Mouse (Mus musculus): ENCODE results near the gene Col25a1. TPM values are rescaled to one million over a fixed set of nuclear protein-coding genes. Genes with fewer than 3 reads are reported as not detected.

Gene Col25a1
- total RNA-seq, 1 experiment from 2014 or later = 0.15 TPM

DNA sequence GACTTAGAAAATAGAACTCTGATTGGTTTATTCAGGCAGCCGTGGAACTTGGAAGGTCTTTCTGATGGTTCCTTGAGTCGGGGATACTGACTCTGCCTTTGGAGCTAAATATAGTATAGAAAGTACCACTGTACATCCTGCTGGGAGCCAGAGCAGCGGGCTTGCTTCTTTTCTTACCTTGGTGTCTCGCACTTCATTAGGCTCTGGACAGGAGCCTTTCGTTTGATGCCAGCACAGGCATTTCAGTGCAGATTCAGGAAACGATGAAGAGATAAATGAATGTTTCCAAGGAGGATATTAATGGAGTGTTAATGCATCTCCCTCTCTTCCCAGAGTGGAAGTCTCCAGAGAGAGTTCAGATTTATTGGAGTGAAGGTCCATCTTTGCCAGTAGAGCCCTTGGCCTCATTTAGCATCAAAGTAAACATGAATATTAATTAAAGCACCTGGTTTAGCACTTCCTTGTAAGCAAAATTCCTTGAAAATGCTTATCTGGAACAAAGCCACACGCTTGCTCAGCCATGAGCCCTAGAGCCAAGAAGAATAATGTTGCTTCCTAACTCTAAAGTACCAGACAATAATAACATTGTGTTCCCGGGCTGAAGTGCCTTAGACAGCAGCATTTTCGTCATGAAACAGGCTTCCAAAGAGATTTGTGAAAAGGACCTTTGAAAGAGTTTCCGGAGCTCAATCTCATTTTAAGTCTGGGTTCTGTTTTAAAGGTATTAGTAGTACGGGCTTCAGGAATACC lies 151.9 kb downstream of the Col25a1 start:
- no peak for ATAC-seq (replicated peaks in 1 of 2; ENCODE audit: insufficient read depth in 1 of 2, low FRiP score in 2 of 2, low TSS enrichment in 1 of 2, low read depth in 1 of 2, poor library complexity in 2 of 2, severe bottlenecking in 2 of 2)

DNA sequence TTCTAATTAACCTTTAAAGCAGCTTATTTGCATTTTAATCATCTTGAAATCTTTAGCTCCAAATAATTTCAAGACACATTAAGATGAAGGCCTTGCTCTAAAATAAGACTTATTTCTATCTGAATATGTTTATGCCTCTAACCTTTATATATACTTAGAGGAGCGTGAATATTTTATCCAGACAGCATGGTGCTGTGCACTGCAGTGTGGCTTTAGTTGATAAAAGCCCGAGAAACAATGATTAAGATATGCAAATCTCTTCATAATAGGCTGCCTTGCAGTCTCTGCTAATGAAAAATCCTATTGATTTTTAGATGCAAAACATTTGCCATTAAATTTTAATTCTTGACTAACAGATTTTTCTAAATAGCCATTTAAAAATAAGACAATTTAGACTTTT lies 156.8 kb downstream of the Col25a1 start:
- no peak for ATAC-seq (replicated peaks in 1 of 2; ENCODE audit: insufficient read depth in 1 of 2, low FRiP score in 2 of 2, low TSS enrichment in 1 of 2, low read depth in 1 of 2, poor library complexity in 2 of 2, severe bottlenecking in 2 of 2)

DNA sequence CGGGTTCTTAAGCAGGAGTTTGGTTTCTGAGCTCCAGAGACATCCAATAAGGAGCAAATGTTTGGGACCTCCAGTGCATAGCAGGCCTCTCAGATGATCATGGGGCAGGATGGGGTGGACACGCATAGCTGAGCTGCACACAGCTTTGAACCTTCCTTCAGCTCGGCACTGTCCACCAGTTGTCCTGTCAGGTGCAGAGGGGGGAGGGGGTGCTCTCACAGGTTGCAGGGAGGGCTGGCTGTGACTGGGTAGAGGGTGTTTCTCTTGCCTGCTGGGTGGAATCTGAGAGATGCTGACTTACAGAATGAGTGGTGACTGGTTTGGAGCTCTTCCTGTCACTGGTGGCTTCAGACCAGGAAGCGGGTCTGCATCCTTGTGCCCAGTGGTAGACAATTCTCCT lies 157.5 kb downstream of the Col25a1 start:
- ATAC-seq (replicated peaks in 1 of 2; ENCODE audit: insufficient read depth in 1 of 2, low FRiP score in 2 of 2, low TSS enrichment in 1 of 2, low read depth in 1 of 2, poor library complexity in 2 of 2, severe bottlenecking in 2 of 2) = no peak

DNA sequence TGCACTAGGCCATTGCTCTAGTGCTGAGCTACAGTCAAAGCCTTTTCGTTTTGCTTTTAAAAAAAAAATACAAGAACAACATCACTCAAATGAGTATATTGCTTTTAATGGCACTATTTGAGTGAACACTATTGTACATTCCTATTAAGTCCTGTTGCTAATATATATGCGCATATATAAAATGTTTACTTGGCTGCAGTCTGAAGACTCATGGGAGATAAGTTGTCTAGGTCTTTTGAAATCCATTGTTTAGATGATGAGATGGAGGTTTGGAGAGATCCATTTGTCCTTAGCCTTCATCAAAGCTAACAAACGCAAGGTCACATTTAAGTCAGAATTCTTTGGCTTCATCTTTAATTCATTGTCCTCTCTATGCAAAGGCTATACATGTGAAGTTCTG lies 157.9 kb downstream of the Col25a1 start:
- ATAC-seq (replicated peaks in 1 of 2; ENCODE audit: insufficient read depth in 1 of 2, low FRiP score in 2 of 2, low TSS enrichment in 1 of 2, low read depth in 1 of 2, poor library complexity in 2 of 2, severe bottlenecking in 2 of 2) = no peak

DNA sequence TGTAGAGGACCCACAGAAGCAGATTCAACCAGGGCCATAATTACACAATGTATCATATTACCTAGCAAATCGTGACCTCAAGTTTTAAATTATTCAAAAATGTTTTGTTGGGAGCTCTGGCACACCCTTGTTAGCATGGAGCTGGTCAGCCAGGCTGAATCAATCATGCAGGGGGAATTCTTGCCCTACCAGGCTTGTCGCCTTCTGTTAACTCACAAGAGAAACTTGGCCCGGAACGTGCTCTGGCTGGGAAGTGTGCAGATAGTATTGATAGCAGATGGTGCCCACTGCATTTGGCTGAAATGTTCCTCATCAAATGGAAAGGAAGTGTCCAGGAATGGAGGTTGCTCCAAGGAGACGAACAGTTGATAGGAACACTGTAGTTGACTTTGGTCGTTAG lies 158.9 kb downstream of the Col25a1 start:
- ATAC-seq (replicated peaks in 1 of 2; ENCODE audit: insufficient read depth in 1 of 2, low FRiP score in 2 of 2, low TSS enrichment in 1 of 2, low read depth in 1 of 2, poor library complexity in 2 of 2, severe bottlenecking in 2 of 2) = no peak

DNA sequence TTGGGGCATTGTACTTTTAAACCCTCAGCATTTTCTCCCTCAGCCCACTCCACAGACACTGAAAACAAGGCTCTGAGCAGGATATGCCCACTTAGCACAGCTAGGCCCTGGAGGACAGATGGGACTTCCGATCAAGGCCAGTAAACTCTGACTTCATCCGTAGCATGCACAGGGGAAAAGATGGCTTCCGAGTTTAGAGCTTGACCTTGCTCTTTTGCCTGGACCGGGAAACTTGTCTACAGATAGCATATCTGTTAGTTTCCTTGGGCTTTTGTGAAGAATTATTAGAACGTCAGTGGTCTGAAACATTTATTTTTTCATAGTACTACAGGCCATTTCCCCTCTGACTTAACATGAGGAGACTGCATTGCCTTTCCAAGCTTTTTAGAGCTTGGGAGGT lies 159.4 kb downstream of the Col25a1 start:
- no peak for ATAC-seq (replicated peaks in 1 of 2; ENCODE audit: insufficient read depth in 1 of 2, low FRiP score in 2 of 2, low TSS enrichment in 1 of 2, low read depth in 1 of 2, poor library complexity in 2 of 2, severe bottlenecking in 2 of 2)

DNA sequence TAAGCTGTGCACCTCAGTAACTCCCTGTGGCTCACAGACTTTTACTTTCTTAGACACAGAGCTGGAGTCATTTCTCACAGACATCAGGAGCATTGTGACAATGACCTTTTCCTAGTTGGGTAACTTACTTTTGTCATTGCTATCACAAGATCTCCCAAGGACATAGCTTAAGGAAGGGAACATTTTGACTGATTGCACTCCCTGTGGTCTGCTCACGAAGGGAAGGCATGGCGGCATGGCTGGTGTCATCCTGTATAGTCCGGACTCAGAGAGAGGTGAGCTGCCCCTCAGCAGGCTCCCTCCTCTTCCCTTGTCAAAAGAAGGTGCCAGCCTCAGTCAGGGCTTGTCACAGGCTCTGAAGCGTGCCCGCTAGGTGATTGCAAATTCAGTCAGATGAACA lies 160.6 kb downstream of the Col25a1 start:
- no peak for ATAC-seq (replicated peaks in 1 of 2; ENCODE audit: insufficient read depth in 1 of 2, low FRiP score in 2 of 2, low TSS enrichment in 1 of 2, low read depth in 1 of 2, poor library complexity in 2 of 2, severe bottlenecking in 2 of 2)

DNA sequence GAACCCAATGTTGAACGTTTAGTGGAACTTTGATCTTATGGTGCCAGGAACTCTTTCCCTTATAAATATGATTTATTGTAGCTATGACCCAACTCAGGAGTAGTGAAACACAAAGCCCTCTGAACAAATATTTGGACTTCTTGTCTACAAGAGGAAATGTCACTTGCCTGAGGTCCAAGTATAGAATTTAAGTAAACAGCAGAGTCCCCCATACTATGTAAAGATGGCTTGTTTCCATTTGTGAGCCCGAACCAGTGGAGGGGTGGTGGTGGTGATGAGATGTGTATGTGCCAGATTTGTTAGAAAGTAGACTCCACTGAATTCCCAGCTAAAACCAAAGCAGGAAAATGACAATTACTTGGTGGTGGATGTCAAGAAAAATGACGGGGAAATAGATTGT lies 169.2 kb downstream of the Col25a1 start:
- no peak for ATAC-seq (replicated peaks in 1 of 2; ENCODE audit: insufficient read depth in 1 of 2, low FRiP score in 2 of 2, low TSS enrichment in 1 of 2, low read depth in 1 of 2, poor library complexity in 2 of 2, severe bottlenecking in 2 of 2)

DNA sequence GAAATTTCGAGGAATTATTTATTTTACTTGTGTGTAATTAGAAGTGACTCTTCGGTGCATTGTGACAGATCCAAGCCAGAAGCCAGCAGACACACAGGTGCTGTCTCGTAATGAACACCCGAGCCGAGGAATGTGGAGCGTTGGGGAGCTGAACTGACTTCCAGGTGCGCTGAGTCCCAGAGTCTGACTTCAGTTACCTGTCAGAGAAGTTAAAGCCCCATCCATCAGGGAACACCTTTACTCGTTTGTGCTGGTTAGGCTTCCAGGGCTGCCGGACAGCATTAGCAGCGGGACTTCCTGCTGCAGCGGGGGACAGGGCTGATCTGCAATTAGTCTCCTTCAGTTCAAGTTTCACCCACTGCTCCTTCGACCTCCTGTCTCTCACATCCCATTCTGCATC lies 172.3 kb downstream of the Col25a1 start:
- ATAC-seq (replicated peaks in 1 of 2; ENCODE audit: insufficient read depth in 1 of 2, low FRiP score in 2 of 2, low TSS enrichment in 1 of 2, low read depth in 1 of 2, poor library complexity in 2 of 2, severe bottlenecking in 2 of 2) = no peak

DNA sequence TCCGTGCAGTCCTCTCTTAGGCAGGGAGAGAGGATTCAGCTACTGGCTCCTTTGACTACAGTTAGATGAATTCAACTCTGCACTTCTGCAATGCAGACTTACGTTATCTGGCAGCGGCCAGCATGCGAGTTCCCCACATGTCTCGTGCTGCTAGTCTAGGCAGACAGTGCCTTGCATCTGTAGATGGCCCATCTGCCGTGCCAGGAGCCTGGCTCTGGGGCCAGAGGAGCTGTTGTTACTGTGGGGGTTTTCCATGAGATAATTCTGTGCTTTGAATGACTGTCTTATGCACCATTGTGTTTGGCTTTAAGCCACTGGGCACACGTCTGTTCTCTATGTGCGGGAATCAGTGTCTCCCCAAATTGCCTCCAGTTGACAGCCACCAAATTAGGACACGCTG lies 173.5 kb downstream of the Col25a1 start:
- ATAC-seq (replicated peaks in 1 of 2; ENCODE audit: insufficient read depth in 1 of 2, low FRiP score in 2 of 2, low TSS enrichment in 1 of 2, low read depth in 1 of 2, poor library complexity in 2 of 2, severe bottlenecking in 2 of 2) = no peak

DNA sequence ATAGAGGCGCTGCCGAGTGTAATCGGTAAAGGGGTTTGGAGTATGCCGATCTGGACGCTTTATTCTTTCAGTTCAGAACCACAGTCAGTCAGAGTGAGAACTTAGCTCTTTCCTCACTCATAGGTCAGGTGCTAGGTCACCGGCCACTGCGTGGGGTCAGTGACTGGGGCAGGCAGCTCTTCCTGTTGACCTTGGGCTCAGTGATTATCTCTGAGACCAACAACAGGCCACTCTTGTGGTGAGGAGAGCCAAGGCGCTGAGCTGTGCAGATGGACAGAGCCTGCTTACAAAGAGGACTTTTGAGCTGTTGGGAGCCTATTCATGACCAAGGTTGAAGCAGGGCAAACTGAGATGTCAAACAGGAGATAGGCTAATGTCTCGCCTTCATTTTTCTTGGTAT lies 174.4 kb downstream of the Col25a1 start:
- no peak for ATAC-seq (replicated peaks in 1 of 2; ENCODE audit: insufficient read depth in 1 of 2, low FRiP score in 2 of 2, low TSS enrichment in 1 of 2, low read depth in 1 of 2, poor library complexity in 2 of 2, severe bottlenecking in 2 of 2)

DNA sequence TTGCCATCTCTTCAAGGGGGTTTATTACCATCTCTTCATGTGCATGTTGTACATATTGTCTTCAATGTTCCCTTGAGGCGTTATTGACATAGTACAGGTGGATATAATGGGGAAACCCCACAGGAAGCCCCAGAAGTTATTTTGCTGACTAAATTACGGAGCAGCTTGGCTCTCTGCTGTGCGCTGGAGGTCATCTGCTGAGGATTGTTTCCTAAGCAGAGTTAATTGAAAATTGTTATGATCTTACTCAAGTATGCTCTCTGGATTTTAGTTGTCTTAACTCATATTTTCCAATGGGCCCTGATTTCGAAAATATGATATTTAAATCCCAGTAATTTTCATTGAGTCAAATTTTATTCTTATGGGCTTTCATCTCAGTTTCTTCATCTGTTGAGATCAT lies 178.0 kb downstream of the Col25a1 start:
- no peak for ATAC-seq (replicated peaks in 1 of 2; ENCODE audit: insufficient read depth in 1 of 2, low FRiP score in 2 of 2, low TSS enrichment in 1 of 2, low read depth in 1 of 2, poor library complexity in 2 of 2, severe bottlenecking in 2 of 2)

DNA sequence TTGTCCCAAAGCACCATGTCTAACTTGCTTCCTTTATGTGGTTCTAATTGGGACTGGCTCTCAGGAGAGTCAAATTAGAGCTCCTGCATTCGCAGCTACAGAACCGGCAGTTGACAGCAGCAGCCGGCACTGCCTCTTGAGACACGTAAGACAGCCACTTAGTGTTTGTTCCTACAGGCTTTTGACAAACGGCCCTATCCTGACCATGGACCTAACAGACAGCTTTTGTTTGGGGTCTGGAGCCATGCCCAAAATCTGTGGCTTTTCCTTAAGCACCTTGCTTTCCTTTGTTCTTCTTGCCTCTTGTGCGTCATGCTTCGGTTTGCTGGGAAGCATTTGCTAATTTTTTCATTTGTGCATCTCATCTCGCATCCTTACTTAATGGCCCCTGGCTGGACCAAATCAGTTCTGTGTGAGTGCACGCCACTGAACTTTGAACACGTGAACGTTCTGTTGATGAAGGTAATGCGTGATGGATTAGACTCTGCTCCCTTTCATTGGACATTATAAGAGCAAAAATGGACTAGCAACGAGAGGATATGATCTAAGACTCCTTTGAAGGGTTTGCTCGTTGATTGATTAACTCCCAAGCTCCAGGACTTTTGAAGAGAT lies 179.5 kb downstream of the Col25a1 start:
- ATAC-seq (replicated peaks in 1 of 2; ENCODE audit: insufficient read depth in 1 of 2, low FRiP score in 2 of 2, low TSS enrichment in 1 of 2, low read depth in 1 of 2, poor library complexity in 2 of 2, severe bottlenecking in 2 of 2) = no peak

DNA sequence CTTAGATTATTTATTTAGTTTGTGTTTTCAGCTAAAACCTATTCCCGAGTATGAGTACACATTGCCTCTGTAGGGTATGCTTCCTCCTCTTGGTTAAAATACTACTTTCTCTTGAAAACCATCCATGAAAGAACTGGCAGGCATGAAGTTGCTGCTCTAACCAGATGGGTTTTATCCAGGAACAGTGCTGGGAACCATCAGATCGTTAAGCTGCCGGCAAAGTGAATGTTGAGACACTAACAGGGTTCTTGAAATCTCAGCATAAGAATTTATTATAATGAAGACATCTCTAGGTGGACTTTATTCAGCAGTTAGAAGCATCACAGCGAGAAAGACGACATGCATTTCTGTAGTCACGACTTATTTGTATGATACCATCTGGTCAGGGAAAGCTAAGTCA lies 181.9 kb downstream of the Col25a1 start:
- no peak for ATAC-seq (replicated peaks in 1 of 2; ENCODE audit: insufficient read depth in 1 of 2, low FRiP score in 2 of 2, low TSS enrichment in 1 of 2, low read depth in 1 of 2, poor library complexity in 2 of 2, severe bottlenecking in 2 of 2)

DNA sequence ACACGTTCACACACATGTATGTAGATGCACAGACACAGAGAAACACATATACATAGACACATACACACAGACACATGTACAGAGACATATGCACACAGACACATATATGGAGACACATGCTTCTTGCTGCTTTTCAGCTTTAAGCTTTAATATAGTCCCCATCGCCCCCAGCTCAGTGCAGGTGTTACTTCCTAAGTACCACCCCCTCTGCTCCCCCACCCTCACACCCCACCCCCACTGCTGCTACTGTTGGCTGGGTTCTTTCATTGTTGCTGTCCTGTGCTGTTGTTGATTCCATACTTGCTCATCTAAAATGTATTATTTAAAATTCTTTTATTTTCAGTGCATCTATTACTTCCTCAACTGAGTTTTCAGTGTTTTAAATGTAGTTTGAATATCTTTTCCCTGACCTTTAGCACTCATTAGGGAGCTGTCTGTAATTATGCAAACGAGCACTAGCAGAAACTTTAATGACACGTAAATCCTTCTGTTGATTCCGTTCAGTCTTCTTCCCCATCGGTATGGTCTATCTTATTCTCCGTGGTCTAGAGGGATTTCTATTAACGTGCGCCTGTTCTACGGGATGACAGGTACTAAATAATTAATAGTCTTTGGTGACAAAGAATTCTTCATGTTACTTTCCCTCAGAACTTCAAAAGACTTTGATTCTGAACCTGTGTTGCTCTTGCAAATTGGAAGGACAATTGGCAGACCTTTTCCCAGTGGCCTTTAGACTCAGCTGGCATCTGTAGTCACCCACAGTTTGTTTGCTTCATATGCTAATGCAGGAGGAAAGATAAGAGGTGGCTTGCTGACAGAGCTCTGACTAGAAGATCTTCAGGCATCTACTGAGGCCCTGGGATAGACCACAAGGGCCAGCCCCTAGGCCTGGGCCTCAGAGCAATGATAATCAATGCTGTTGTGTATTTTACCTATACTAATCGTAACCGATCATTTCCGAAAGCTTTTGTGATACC lies 196.0 kb downstream of the Col25a1 start:
- ATAC-seq (replicated peaks in 1 of 2; ENCODE audit: insufficient read depth in 1 of 2, low FRiP score in 2 of 2, low TSS enrichment in 1 of 2, low read depth in 1 of 2, poor library complexity in 2 of 2, severe bottlenecking in 2 of 2) = no peak

DNA sequence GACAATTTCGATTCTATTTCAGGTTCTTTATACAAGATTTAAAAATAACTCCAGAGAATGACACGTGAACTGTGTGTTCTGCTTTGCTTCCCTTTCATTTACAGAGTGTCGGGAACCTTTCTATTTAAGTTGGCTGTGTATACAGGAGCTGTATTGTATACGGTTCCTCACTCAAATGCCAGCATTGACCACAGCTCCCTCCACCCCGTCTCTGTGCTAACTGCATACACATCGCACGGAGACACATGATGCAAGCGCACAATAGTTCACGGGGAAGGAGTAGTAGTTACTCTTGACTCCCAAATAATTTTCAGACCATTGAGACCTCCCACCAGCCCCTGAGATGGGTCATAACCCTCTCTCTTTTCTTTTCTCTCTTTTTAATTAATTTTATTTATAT lies 197.6 kb downstream of the Col25a1 start:
- ATAC-seq (replicated peaks in 1 of 2; ENCODE audit: insufficient read depth in 1 of 2, low FRiP score in 2 of 2, low TSS enrichment in 1 of 2, low read depth in 1 of 2, poor library complexity in 2 of 2, severe bottlenecking in 2 of 2) = no peak

DNA sequence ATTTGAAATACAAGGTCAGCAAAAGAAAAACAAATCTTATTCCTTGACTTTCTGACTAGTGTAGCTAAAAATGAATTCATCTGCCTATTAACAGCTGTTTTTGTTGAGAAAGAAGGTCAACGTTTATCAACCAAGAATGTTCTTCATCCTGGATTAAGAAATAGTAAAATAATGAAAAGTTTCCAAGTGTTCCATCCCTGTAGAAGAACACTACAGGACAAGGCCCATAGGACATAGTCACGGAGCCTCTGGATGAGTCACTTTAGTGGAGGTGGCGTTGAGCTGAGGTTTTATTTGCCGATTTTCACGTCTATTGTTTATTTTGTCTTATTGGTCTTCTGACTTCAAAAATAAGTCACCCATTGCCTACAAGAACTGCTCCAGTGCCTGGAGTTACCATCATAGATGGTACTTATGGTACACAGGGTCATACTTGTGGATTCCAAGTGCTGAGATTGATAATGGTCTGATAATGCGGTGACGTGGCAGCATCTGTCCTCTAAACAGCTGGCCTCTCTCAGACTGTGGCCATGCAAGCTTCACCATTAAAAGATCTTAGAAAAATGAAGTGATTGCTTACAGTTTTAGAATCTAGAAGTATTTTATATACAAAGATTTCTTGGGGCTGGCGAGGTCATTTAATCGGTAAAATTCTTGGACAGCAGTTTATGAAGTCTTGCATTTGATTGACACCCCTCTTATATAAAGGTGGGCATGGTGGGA lies 198.7 kb downstream of the Col25a1 start:
- ATAC-seq (replicated peaks in 1 of 2; ENCODE audit: insufficient read depth in 1 of 2, low FRiP score in 2 of 2, low TSS enrichment in 1 of 2, low read depth in 1 of 2, poor library complexity in 2 of 2, severe bottlenecking in 2 of 2) = no peak

DNA sequence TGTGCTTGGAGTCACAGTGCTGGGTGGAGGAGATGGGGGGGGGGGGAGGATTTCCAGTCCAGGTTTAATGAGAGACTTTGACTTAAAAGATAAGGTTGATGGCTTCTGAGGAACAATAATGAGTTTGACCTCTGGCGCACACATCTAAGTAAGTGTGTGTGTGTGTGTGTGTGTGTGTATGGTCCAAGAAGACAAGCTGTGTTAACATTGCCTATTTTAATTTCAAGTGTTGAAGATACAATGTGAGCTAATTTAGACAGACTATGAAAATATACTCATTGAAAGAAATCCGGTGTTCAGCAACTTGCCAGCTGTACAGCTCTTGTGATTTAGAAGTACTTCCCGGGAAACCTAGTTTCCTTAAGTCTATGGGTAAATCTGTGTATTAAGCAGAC lies 199.3 kb downstream of the Col25a1 start:
- no peak for ATAC-seq (replicated peaks in 1 of 2; ENCODE audit: insufficient read depth in 1 of 2, low FRiP score in 2 of 2, low TSS enrichment in 1 of 2, low read depth in 1 of 2, poor library complexity in 2 of 2, severe bottlenecking in 2 of 2)

All from hematopoietic stem cell, adult 5-6 weeks (primary cell).